Mouse (Mus musculus) stomach, postnatal 0 days (tissue): ENCODE results near the gene Tmem119. TPM values are rescaled to one million over a fixed set of nuclear protein-coding genes. Genes with fewer than 3 reads are reported as not detected.
"Not testable (repeated sequence)": the region's sequence is repeated elsewhere in the genome, so short reads cannot be mapped to it uniquely, and the experiment has no call there.

Experiments
- ATAC-seq: fragments of 200-750 bp; cut with Nextera tagmentation; 2 replicates; pipeline ENCODE4 v1.8.0; 2017; ENCODE audit not compliant: low FRiP score, low TSS enrichment
- DNase-seq: peaks from one replicate; pipeline ENCODE4 v3.0.0-alpha.2; 2016; ENCODE audit warnings: low spot score
- H3K27ac ChIP-seq: fragments of 300-500 bp; sonication (generic); replicated peaks from 2 replicates; pipeline ENCODE4 v1.5.1; 2014; ENCODE audit warnings: mild to moderate bottlenecking, control low read depth
- H3K27me3 ChIP-seq: fragments of 300-500 bp; sonication (generic); 2 replicates; pipeline ENCODE4 v1.6.1; 2014; ENCODE audit warnings: low read length; ENCODE audit not compliant: control insufficient read depth, insufficient read depth
- H3K36me3 ChIP-seq: fragments of 300-500 bp; sonication (generic); 2 replicates; pipeline ENCODE4 v1.6.1; 2014; ENCODE audit warnings: low read length, mixed read lengths; ENCODE audit not compliant: control insufficient read depth, insufficient read depth
- H3K4me1 ChIP-seq: fragments of 300-500 bp; sonication (generic); replicated peaks from 2 replicates; pipeline ENCODE4 v1.6.1; 2014; ENCODE audit warnings: antibody characterized with exemption; ENCODE audit not compliant: control insufficient read depth, insufficient read depth
- H3K4me2 ChIP-seq: fragments of 300-500 bp; sonication (generic); replicated peaks from 2 replicates; pipeline ENCODE4 v1.6.1; 2014; ENCODE audit warnings: low read depth, mild to moderate bottlenecking, control low read depth, moderate library complexity
- H3K4me3 ChIP-seq: fragments of 300-500 bp; sonication (generic); 2 replicates; pipeline ENCODE4 v1.5.1; 2014; ENCODE audit warnings: low read depth, low read length, control low read depth
- H3K9ac ChIP-seq: fragments of 300-500 bp; sonication (generic); 2 replicates; pipeline ENCODE4 v1.6.1; 2014; ENCODE audit warnings: mild to moderate bottlenecking, low read length, control low read depth, mixed read lengths
- H3K9me3 ChIP-seq: fragments of 300-500 bp; sonication (generic); 2 replicates; pipeline ENCODE4 v1.6.1; 2016; ENCODE audit warnings: low read length; ENCODE audit not compliant: control insufficient read depth
- CTCF ChIP-seq: IDR thresholded peaks from 2 replicates; pipeline ENCODE4 v1.5.1; 2016; ENCODE audit warnings: antibody characterized with exemption, low read depth, mild to moderate bottlenecking, moderate library complexity
- EP300 ChIP-seq: optimal IDR thresholded peaks from 2 replicates; pipeline ENCODE3; 2016; ENCODE audit warnings: antibody characterized with exemption
- WGBS: fragments of 180-500 bp; shearing (Covaris S2); extraction: QIAGEN DNeasy Blood & Tissue Kit; methylation state at CpG from one replicate; pipeline ENCODE4 v1.1.7; 2014; 5-methylcytosine and 5-hydroxymethylcytosine counted together
- polyA plus RNA-seq: library from polyadenylated mRNA; unstranded; fragments of >200 nt; fragmentation: Nextera tagmentation; extraction: Ambion mirVana; gene quantifications from 2 replicates; pipeline ENCODE4 v1.2.1, GENCODE M21; 2015

The Tmem119 gene
- polyA plus RNA-seq, 1 experiment from 2014 or later: 36.6 TPM

DNA sequence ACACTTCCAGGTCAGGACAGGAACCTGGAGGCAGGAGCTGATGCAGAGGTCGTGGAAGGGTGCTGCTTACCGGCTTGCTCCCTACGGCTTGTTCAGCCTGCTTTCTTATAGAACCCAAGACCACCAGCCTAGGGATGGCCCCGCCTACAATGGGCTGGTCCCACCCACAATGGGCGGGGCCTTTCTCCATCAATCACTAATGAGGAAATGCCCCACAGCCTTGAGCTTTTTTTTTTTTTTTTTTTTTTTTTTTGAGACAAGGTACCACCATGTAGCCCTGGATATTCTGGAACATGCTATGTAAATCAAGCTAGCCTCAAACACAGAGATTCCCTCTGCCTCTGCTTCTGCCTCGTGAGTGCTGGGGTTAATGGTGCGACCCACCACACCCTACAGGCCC lies 18.4 kb downstream of the Tmem119 start:
- Histone ChIP-seq H3K4me3 (no peak overlapping the region), H3K27me3 (no peaks in the 10 kb centered on the region), H3K27ac (no peak overlapping the region), H3K4me1 (0 out of 2 replicates have a peak, but pooled peaks cover 5% of the 10 kb centered on the region), H3K36me3 (peaks cover 3% of the 10 kb centered on the region; the same call in 1 of the 2 replicates), H3K9me3 (no peaks in the 10 kb centered on the region), H3K4me2 (no peak overlapping the region), H3K9ac (no peak overlapping the region)
- WGBS: 78% methylated on average over 7 of the region's 7 CpGs
- ATAC-seq (no peak), DNase-seq (no peak)
- TF ChIP-seq EP300 (no peak), CTCF (no peak)

DNA sequence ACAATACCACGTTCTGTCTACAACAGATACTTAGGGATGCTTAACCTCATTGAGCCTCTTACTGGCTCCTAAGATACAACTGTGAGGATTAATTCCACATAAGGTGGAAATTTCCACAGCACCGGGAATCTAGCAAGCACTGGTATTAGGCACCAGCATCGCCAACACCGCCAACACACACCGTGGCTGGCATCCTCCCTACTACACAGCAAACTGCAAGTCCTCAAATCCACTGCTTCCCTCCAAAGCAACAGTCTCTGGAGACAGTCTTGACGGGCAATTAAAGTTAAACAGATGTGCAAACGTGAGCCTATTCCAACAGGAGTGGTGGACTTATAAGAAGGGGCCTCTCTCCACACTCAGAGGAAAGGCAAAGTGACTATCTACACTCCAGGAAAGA lies 19.1 kb downstream of the Tmem119 start:
- Histone ChIP-seq H3K9ac (no peak overlapping the region), H3K9me3 (no peaks in the 10 kb centered on the region), H3K4me1 (0 out of 2 replicates have a peak, but pooled peaks cover 5% of the 10 kb centered on the region), H3K27me3 (no peaks in the 10 kb centered on the region), H3K4me3 (no peak overlapping the region), H3K4me2 (no peak overlapping the region), H3K36me3 (peaks cover 5% of the 10 kb centered on the region; the same call in 1 of the 2 replicates), H3K27ac (no peak overlapping the region)
- TF ChIP-seq CTCF (no peak), EP300 (no peak)
- DNase-seq: no peak
- no peak for ATAC-seq
- 69% methylated on average over 7 of the region's 7 CpGs for WGBS

DNA sequence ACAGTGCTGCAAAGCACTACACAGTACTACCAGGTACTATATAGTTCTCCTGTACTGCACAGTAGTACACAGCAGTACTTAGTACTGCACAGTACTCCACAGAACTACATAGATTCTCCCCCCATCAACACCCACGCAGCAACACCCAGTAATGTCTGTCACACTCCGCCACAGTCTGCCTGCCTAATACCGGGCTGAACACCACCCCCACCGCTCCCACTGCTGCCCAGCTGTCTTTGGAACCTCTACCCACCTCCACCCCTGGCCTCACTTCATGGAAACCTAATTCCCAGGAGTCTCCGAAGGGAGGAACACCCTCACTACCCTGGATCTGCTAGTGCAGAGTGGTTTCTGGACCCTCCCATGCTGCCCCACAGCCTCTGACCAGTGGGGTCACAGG lies 19.6 kb downstream of the Tmem119 start:
- Histone ChIP-seq H3K9me3 (no peaks in the 10 kb centered on the region), H3K36me3 (peaks cover 9% of the 10 kb centered on the region; the same call in 1 of the 2 replicates), H3K9ac (no peak overlapping the region), H3K4me3 (no peak overlapping the region), H3K27me3 (no peaks in the 10 kb centered on the region), H3K4me2 (no peak overlapping the region), H3K4me1 (0 out of 2 replicates have a peak, but pooled peaks cover 5% of the 10 kb centered on the region), H3K27ac (no peak overlapping the region)
- WGBS: 91% methylated on average over 5 of the region's 5 CpGs
- DNase-seq (no peak), ATAC-seq (no peak)
- TF ChIP-seq CTCF (no peak), EP300 (no peak)

DNA sequence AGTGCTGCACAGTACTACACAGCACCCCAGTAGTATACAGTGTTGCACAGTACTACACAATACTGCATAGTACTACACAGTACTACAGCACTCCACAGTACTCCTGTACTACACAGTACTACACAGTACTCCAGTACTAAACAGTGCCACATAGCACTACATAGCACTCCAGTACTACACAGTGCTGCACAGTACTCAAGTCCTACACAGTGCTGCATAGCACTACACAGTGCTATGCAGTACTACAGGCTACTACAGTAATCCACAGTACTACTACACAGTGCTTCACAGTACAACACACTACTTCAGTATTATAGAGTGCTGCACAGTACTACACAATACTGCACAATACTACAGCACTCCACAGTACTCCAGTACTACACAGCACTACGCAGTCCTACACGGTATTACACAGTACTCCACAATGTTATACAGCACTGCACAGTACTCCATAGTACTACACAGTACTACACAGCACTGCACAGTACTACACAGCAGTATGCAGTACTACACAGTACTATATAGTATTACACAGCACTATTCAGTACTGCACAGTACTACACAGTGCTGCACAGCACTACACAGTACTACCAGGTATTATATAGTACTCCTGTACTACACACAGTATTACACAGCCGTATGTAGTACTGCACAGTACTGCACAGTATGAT lies 20.1 kb downstream of the Tmem119 start:
- peaks cover 11% of the 10 kb centered on the region; the same call in 1 of the 2 replicates for H3K36me3 ChIP-seq
- ATAC-seq: no peak
- H3K9ac ChIP-seq: no peak overlapping the region
- DNase-seq: no peak
- no peaks in the 10 kb centered on the region for H3K27me3 ChIP-seq
- no peaks in the 10 kb centered on the region for H3K9me3 ChIP-seq
- H3K4me2 ChIP-seq: no peak overlapping the region
- 96% methylated on average over 3 of the region's 3 CpGs for WGBS
- H3K4me3 ChIP-seq: no peak overlapping the region
- H3K27ac ChIP-seq: no peak overlapping the region
- 0 out of 2 replicates have a peak, but pooled peaks cover 5% of the 10 kb centered on the region for H3K4me1 ChIP-seq
- TF ChIP-seq EP300 (no peak), CTCF (no peak)

DNA sequence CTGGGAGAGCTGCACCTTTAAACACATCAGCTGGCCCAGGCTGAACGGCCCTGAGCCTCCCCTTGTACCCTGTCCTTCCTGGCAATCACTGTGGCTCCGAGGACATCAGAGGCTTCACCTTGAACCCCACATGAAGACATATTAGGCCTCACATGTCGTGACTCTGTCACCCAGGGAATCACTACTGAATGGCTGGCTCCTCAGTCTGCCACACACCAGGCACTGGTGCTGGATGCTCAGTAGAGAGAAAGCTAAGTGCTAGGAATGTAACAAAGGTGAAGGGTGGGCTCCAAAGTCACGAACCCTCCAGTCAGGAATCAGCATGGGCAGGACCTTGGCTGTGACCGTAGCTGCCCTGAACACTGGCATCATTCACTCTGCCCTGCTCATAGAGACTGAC lies 20.7 kb downstream of the Tmem119 start:
- Histone ChIP-seq H3K4me1 (0 out of 2 replicates have a peak, but pooled peaks cover 5% of the 10 kb centered on the region), H3K27me3 (no peaks in the 10 kb centered on the region), H3K27ac (no peak overlapping the region), H3K36me3 (peaks cover 15% of the 10 kb centered on the region; the same call in 1 of the 2 replicates), H3K9me3 (no peaks in the 10 kb centered on the region), H3K4me3 (no peak overlapping the region), H3K4me2 (no peak overlapping the region), H3K9ac (no peak overlapping the region)
- 83% methylated on average over 5 of the region's 5 CpGs for WGBS
- TF ChIP-seq CTCF: no peak
- TF ChIP-seq EP300: no peak
- ATAC-seq (no peak), DNase-seq (no peak)

DNA sequence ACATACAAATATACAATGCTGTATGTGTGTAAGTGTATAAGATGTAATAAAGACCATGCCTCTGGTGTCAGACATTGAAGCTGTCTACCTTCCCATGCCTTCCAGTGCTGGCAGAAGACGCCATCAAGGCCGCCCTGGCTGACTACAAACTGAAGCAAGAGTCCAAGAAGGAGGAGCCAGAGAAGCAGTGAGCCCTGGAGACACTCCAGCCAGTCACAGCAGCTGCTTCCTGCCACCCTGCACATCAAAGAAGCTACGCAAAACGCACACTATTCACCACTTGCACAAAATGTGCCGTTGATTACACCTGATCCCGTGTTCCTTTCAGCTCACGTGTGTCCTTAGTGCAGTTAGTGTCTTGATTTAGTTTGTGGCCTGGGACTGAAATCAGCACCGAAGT lies 22.6 kb downstream of the Tmem119 start:
- not testable (repeated sequence) for DNase-seq, H3K27me3 ChIP-seq, H3K9ac ChIP-seq, H3K9me3 ChIP-seq, ATAC-seq, H3K4me3 ChIP-seq, H3K4me1 ChIP-seq, H3K27ac ChIP-seq, H3K4me2 ChIP-seq
- WGBS: 83% methylated on average over 8 of the region's 8 CpGs
- peaks cover 15% of the 10 kb centered on the region; the same call in 1 of the 2 replicates for H3K36me3 ChIP-seq
